Mouse (Mus musculus): ENCODE measurements around the gene Nkx6-2.
A peak's percentile ranks its signal among the peaks of the same experiment; 100 is the strongest.

Gene Nkx6-2

GRCm38 (mm10) chr7:139582595-139582994 is at the start of gene Nkx6-2:
TSS of gene Nkx6-2 (minus strand) at chr7:139582797.
- peak in 1 of 2 experiments; percentile 33 for DNase-seq (ENCODE audit: low spot score in 2 of 2)

- no peak for DNase-seq (ENCODE audit: low spot score in 2 of 2)
These were observed 42.6 kb upstream of the Nkx6-2 start for GRCm38 (mm10) chr7:139625156-139625555.

- peak in 1 of 2 experiments; percentile 17 for DNase-seq (ENCODE audit: low spot score in 2 of 2)
These were observed 40.0 kb upstream of the Nkx6-2 start for GRCm38 (mm10) chr7:139622568-139622967.

- DNase-seq (ENCODE audit: low spot score in 2 of 2): peak; percentile 73 to 83
These were observed 33.5 kb upstream of the Nkx6-2 start for GRCm38 (mm10) chr7:139615767-139616766.

- DNase-seq (ENCODE audit: low spot score in 2 of 2): no peak
These were observed 27.7 kb upstream of the Nkx6-2 start for GRCm38 (mm10) chr7:139610328-139610727.

GRCm38 (mm10) chr7:139595862-139596261 is 13.3 kb upstream of the Nkx6-2 start:
- DNase-seq (ENCODE audit: low spot score in 2 of 2): no peak

GRCm38 (mm10) chr7:139595311-139595710 is 12.7 kb upstream of the Nkx6-2 start:
- DNase-seq (ENCODE audit: low spot score in 2 of 2): no peak

GRCm38 (mm10) chr7:139591311-139591710 is 8.7 kb upstream of the Nkx6-2 start:
- DNase-seq (ENCODE audit: low spot score in 2 of 2): no peak

GRCm38 (mm10) chr7:139590302-139590701 is 7.7 kb upstream of the Nkx6-2 start:
- DNase-seq (ENCODE audit: low spot score in 2 of 2): peak in 1 of 2 experiments; percentile 45

- DNase-seq (ENCODE audit: low spot score in 2 of 2): no peak
These were observed 5.3 kb upstream of the Nkx6-2 start for GRCm38 (mm10) chr7:139587919-139588318.

- DNase-seq (ENCODE audit: low spot score in 2 of 2): no peak
These were observed 2.7 kb upstream of the Nkx6-2 start for GRCm38 (mm10) chr7:139585183-139585821.

- DNase-seq (ENCODE audit: low spot score in 2 of 2): no peak
These were observed 1.9 kb upstream of the Nkx6-2 start for GRCm38 (mm10) chr7:139584221-139585175.

- DNase-seq (ENCODE audit: low spot score in 2 of 2): no peak
These were observed 619 bp upstream of the Nkx6-2 start for GRCm38 (mm10) chr7:139583094-139583737.

- DNase-seq (ENCODE audit: low spot score in 2 of 2): no peak
These were observed 611 bp downstream of the Nkx6-2 start for GRCm38 (mm10) chr7:139581801-139582571.

GRCm38 (mm10) chr7:139580851-139581775 is 1.5 kb downstream of the Nkx6-2 start:
- no peak for DNase-seq (ENCODE audit: low spot score in 2 of 2)

GRCm38 (mm10) chr7:139579261-139579905 is 3.2 kb downstream of the Nkx6-2 start:
- no peak for DNase-seq (ENCODE audit: low spot score in 2 of 2)

GRCm38 (mm10) chr7:139576064-139576686 is 6.4 kb downstream of the Nkx6-2 start:
- DNase-seq (ENCODE audit: low spot score in 2 of 2): no peak

GRCm38 (mm10) chr7:139572665-139573064 is 9.9 kb downstream of the Nkx6-2 start:
- no peak for DNase-seq (ENCODE audit: low spot score in 2 of 2)

Data from frontal cortex, postnatal 36 days (tissue).